Mouse (Mus musculus): ENCODE data around the gene Prss46. TPM values are rescaled to one million over a fixed set of nuclear protein-coding genes. Genes with fewer than 3 reads are reported as not detected.
A peak's percentile ranks its signal among the peaks of the same experiment; 100 is the strongest.

Gene Prss46
- total RNA-seq, 2 experiments from 2014 or later: not detected

GRCm38 (mm10) chr9:110857781-110858472, 13.6 kb downstream of the Prss46 start, which contains the start of gene Prss50:
TSS of gene Prss50 (plus strand) at chr9:110857967.
- ATAC-seq (replicated peaks; ENCODE audit: poor library complexity, severe bottlenecking): peak; percentile 62

- no peak for ATAC-seq (replicated peaks; ENCODE audit: poor library complexity, severe bottlenecking)
Measured at GRCm38 (mm10) chr9:110858523-110858922, 14.2 kb downstream of the Prss46 start.

DNA sequence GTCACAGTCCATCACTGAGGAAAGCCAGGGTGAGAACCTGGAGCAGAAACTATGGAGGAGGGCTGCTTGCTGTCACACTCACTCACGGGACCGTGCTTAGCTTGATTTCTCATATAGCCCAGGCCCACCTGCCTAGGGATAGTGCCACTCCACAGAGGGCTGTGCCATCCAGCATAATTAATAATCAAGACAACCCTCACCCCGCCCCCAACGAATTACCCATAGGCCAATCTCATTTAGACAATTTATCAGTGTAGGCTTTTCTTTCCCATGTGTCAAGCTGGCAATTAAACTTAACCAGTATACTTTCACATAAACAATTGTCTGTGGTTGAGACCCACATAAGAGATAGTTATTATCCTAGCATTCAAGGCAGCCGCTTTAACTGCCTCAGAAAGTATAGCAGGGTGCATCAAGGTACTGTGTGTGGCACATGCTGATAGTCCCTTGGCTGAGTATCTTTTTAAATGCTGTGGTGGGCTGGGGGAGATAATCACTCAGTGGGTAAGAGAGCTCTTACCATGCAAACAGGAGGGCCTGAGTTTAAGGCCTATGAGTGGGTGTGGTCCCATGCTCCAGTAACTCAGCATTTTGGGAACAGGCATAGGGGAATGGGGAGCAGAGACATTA, 14.8 kb downstream of the Prss46 start:
- ATAC-seq (replicated peaks; ENCODE audit: poor library complexity, severe bottlenecking): no peak

DNA sequence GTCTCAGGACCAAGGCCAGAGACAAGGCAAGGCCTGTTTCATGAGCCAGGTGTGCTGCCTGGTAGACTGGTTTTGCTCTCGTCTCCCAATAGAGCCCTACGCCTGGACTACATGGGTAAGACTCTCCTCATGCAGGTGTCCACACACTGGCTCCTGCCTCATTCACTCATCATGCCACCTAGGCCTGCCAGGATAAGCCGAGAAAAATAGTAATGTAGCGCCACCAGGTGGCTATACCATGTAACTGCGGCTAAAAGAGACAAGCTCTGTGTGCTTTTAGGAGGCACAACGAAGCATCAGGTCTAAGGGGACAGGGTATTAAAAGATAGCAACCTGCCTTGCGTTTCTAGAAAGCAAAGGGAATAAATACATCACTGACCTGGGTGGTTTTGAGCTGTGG, 26.7 kb downstream of the Prss46 start:
- ATAC-seq (replicated peaks; ENCODE audit: poor library complexity, severe bottlenecking): peak; percentile 77

DNA sequence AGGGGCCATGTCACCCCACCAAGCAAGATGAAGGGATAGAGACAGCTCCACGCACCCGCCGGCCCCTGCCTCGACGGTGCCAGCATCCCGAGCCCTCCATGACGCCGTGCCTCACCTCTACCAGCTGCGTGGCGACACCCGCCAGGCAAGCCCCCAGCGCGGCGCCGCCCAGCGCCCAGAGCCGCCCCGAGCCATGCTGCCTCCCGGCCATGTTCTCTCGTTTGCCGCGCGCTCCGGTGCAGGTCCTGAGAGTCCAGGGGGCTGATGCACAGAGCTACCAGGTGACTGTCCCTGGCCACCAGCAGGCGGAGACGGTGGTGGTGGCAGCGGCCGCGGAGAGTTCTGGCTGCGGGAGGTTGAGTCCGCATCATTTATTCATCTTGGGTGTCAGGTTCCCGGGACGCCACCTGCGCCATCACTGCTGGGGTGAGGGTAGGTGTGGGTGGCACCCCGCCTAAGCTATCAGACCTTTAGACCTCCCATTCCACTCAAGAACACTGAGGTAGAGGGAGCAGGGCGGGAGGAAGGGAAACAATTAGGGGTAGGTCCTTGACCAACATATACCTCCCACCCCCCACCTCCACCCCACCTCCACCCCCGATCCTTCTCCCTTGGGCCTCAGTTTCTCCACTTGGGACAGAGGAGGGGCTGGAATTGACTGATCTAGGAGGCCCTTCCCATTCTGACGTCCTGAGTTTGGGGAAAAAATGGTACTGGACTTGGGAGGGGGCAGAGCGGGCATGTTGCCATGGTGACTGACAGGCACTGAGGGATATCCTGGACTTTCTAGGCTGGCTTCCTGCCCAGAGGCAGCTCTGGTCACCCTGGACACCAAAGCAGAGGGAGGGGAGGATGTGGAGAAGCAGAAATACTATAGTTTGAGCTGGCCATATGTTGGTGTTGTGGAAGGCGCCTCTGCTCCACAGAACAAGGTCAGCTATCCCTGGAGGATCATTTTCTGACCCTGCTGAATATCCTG, 29.7 kb downstream of the Prss46 start:
- no peak for ATAC-seq (replicated peaks; ENCODE audit: poor library complexity, severe bottlenecking)

GRCm38 (mm10) chr9:110874660-110875191, 30.4 kb downstream of the Prss46 start:
- ATAC-seq (replicated peaks; ENCODE audit: poor library complexity, severe bottlenecking): no peak

DNA sequence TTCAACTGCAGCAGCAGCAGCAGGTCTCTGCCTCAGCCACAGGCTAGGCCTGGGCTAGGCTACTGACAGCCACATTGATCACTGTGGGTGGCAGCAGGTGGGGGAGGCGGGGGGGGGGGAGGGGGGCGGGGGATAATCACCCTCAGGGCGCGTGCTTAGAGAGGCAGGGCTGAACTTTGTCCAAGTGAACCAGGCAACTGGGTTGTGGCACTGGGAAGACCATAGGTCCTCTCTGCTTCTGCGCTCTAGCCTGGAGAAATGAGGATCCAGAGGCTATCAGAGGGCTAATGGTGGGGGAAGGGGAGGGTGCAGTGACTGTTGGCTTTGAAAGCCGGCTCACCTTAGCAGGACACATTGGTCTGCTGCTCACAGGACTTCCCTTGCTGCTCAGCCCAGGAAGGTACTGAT, 31.0 kb downstream of the Prss46 start:
- ATAC-seq (replicated peaks; ENCODE audit: poor library complexity, severe bottlenecking): no peak

GRCm38 (mm10) chr9:110877353-110877752, 33.0 kb downstream of the Prss46 start:
- peak; percentile 33; the same call in 1 of the 2 replicates for ATAC-seq (replicated peaks; ENCODE audit: poor library complexity, severe bottlenecking)

- ATAC-seq (replicated peaks; ENCODE audit: poor library complexity, severe bottlenecking): no peak
Measured at GRCm38 (mm10) chr9:110877888-110878287, 33.6 kb downstream of the Prss46 start.

- ATAC-seq (replicated peaks; ENCODE audit: poor library complexity, severe bottlenecking): no peak
Measured at GRCm38 (mm10) chr9:110879191-110879920, 35.0 kb downstream of the Prss46 start, which contains the start of gene Als2cl. TSS of gene Als2cl (plus strand) at chr9:110879870.

DNA sequence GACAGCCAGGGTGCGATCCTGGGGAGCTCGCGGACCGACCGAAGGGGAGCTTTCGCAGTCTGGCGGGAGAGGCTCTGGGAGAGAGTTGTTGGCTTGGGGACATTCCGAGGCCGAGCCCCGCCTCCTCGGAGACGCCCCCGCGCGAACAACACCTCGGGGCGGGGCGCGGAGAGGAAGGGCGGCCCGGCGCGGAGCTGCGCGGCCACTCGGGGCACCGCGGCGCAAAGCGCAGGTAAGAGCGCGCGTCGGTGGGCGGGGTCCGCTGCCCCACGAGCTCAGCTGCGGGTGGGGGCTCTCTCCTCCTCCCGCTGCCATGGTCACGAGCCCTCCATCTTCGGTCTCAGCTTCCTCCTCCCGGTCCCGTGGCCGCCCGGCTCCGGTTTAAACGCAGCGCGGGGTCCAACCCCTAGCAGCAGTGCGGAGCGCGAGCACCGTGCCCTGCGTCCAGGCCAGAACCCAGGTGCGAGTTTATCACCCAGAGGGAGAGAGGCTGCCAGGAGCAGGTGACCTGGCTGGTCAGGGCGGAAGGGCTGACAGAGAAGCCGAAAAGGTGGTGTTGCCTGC, 35.8 kb downstream of the Prss46 start, which contains the start of gene Tmie:
Gene Tmie, minus strand, starts transcription at position 116 of the 564 bp plus-strand sequence.
- peak; percentile 56 for ATAC-seq (replicated peaks; ENCODE audit: poor library complexity, severe bottlenecking)

- peak; percentile 13; the same call in 1 of the 2 replicates for ATAC-seq (replicated peaks; ENCODE audit: poor library complexity, severe bottlenecking)
Measured at GRCm38 (mm10) chr9:110880772-110881171, 36.5 kb downstream of the Prss46 start.

DNA sequence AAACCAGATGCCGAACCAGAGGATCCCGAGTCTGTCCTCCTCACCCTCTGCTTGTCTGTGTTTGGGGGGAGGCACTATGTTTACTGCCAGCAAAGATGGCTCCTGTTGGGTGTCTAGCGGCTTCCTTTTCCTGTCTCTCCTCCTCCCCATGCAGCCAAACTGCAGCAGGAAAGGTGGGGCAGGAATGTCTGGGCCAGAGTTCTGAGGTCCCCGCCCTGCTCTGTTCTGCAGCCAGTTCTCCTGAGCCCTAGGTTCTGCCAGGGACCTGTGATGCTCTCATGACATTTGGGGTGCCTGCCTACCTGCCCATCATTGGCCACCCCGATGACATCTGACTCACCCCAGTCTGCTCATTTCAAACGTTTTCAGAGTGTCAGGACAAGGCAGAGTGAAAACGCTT, 37.6 kb downstream of the Prss46 start:
- no peak for ATAC-seq (replicated peaks; ENCODE audit: poor library complexity, severe bottlenecking)

DNA sequence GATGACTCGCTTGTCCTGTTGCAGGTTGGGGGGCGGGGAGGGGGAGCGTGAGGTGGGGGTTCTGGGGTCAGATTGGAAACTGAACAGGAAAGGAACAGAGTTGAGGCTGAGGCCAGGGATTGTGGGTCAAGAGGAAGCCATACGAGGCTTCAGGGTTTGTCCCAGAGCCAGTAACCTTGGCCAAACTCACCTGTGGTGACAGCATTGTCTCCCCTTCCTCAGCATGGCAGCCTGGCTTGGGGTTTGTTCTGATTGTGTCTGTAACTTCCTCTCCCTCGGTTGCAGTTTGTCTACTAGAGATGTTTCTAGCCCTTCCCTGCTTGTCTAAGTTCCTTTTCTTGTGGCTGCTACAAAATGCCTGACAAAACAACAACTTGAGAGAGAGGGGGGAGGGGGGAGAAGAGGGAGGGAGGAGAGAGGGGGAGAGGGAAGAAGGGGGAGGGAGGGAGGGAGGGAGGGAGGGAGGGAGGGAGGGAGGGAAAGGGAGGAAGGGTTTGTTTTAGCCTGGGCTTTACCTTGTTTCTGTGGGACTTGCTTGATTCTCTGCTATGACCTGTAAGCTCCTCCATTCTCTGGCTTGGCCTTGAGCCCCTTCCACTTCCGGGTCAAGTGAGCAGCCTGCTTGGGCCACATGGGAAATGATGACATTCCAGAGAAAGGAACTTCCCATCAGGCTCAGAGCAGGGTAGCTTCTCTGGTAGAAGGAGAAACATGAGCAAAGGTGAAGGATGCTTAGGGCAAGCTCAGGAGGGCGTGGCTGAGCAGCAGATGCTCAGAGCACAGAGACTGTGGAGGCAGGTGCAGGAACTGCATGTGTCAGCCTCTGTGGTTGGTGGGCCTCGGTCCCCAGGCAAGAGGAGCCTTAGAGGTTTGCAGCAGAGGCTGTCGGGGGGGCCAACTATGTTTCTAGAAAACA, 43.3 kb downstream of the Prss46 start:
- no peak; the same call in 1 of the 2 replicates for ATAC-seq (replicated peaks; ENCODE audit: poor library complexity, severe bottlenecking)

DNA sequence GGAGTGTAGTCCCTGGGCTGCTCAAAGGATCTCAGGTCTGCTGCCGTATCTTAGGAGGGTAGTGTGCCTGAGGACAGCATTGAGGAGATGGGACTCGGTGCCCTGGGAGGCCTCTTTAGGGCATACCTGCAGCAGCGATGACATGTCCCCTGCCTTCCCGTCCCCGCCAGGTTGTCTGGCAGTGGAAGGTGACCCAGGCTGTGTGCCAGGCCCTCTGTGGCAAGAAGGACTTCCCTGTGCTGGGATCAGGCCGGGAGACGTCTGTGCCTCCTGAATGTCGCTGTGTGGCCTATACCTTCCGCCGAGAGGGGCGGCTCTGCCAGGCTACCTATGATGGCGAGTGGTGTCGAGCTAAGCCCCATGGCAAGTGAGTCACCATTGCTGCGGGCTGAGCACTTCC, 44.6 kb downstream of the Prss46 start:
- no peak for ATAC-seq (replicated peaks; ENCODE audit: poor library complexity, severe bottlenecking)

DNA sequence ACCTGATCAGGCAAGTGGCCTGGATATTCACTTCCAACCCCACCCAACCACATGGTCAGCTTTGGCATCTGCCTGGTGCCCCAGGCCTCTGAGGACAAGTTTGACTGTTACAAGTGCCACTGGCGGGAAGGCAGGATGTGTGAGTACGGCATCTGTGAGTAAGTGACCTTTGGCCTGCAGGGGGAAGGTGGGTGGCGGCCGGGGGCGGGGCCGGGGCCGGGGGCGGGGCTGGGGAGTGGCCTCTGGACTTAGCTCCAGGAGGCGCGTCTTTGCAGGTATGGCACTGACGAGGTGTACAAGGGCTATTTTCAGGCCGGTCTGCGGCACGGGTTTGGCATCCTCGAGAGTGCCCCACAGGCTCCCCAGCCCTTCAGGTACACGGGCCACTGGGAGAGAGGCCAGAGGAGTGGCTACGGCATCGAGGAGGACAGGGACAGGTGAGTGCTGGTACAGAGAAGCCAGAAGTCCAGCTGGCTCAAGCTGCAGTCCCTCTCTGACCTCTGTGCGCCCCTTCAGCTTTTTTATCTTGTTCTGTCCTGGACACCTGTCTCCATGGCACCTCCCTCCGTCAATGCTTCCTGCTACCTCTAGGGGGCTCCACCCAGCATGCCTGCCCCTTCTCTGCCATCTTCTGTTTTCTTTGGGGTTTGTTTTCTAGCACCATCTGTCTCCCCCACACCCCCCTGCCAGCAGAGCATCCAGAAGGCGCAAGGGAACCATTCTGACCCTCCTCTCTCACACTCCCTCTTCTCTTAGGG, 45.9 kb downstream of the Prss46 start:
- no peak for ATAC-seq (replicated peaks; ENCODE audit: poor library complexity, severe bottlenecking)

DNA sequence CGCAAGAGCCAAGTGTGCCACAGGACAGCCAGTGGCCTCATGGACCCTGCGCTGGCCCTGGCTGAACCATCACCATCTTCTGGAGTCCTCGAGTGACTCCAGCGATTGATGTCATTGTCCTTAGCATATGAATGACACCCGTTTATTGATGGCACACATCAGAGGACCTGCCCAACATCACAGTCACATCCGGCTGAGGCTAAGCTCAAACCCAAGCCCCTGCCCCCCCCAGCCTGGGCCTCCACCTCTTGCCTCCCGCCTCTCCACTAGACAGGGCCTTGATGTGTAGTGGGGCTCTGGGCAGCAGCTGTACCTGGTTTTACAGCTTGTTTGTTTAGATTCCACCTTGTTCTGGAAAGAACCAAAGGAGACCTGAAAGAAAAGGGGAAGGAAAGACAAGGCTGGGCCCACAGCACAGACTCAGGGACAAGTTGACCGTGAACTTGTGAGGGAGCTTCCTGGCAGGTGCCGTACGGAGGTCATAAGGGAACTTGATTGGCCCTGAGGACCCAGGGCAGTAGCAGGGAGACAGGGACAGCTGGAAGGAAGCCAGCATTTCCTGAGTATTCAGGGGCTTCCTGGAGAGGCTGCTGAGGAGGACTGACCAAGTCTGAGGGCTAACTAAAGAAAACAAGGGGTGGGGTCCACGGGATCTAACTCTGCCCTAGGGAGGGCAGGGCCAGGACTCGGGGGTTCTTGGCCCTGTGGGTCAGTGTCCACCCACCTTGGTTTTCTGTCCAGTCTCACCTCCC, 46.9 kb downstream of the Prss46 start:
- no peak for ATAC-seq (replicated peaks; ENCODE audit: poor library complexity, severe bottlenecking)

Data from granulocyte monocyte progenitor cell, adult 5-6 weeks (primary cell).